Mouse (Mus musculus): ENCODE measurements around the gene Mylk.

The Mylk gene

GRCm38 (mm10) chr16:34854066-34854465 is 109.1 kb downstream of the Mylk start:
- no peak for DNase-seq

DNA sequence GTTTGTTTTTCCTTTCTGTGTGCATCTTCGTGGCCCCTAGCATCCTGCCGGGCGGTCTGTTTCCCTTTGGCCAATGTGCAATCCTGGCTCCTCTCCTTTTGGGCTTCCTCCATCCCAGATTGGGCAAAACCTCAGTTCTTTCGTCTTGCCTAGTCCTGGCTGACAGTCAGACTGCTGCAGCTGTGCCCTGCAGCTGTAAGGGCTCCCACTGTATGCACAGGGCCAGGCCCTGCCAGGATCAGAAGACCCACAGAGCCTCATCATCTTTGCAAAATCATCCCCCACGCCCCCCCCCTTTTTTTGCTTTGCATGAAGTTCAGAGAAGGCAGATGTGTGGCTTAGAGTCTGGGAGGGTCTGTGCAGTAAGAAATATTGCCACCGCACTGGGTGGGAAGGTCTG is 110.1 kb downstream of the Mylk start:
- DNase-seq = peak in 1 of 2 experiments; percentile 27

GRCm38 (mm10) chr16:34855751-34856150 is 110.7 kb downstream of the Mylk start:
- no peak for DNase-seq

- DNase-seq = no peak
These were observed 112.6 kb downstream of the Mylk start for GRCm38 (mm10) chr16:34857631-34858030.

DNA sequence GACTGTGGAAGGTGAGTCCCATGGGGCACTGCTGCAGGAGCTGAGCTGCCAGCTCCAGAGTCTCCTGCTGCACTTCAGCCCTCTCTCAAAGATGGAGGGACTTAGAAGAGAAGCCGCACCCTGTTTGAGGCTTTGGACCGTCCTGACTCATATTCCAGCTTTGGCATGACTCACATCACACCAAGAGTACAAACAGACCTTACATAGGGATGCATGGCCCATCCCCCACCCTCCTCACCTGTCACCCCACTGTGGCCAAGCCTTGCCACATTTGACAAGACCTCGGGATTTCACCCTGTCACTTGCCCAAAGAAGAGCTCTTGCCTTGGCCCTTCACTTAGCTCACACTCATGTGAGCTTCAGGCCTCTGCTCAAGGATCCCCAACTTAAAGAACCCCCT is 115.8 kb downstream of the Mylk start:
- DNase-seq = no peak

DNA sequence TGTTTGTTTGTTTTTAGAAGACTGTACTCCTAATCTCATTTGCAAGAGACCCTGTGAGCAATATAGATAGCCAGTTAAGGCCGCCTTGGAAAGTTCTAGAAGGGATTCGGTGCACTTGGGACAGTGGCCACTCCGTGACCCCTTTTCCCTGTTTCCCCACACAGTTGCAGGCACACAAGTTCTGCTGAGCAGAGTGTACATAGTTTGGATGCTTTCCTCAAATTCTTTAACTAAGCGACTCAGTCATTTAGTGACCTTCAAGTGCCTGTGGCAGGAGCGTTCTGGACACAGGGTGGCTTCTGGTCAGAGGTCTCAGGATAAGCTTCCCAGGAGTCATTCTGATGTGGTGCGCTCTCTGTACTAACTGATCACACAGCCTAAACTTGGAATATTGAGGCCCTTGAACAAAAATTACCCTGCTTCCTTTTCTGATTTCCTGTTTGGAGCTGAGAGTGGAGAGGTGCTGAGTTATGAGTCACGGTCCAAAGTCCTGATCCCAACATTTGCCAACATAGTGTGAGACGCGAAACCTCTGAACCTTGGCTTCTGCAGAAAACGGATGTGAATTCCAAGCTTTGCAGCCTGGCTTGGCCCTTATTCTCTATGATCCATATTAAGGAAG is 116.8 kb downstream of the Mylk start:
- peak in 1 of 2 experiments; percentile 14 for DNase-seq

DNA sequence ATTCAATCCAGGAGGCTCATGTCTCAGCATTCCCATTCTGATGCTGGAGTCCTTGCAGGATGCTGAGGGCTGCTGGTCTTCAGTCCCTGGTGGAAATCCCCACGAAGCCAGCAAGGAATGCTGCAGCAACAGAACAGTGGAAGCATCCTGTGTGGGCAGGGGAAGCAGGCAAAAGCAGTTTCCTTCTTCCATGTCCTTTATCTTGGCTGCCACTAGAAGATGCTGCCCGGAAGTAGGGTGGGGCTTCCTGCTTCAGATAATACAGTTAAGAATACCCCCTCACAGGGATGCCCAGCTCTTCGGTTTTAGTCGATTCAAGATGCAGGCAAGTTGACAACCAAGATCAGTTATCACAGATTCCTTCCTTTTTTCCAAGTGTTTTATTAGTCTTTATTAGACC is 120.4 kb downstream of the Mylk start:
- peak in 1 of 2 experiments; percentile 14 for DNase-seq

- no peak for DNase-seq
These were observed 122.2 kb downstream of the Mylk start for GRCm38 (mm10) chr16:34867217-34867616.

GRCm38 (mm10) chr16:34880031-34880778 is 135.2 kb downstream of the Mylk start:
- no peak for DNase-seq

DNA sequence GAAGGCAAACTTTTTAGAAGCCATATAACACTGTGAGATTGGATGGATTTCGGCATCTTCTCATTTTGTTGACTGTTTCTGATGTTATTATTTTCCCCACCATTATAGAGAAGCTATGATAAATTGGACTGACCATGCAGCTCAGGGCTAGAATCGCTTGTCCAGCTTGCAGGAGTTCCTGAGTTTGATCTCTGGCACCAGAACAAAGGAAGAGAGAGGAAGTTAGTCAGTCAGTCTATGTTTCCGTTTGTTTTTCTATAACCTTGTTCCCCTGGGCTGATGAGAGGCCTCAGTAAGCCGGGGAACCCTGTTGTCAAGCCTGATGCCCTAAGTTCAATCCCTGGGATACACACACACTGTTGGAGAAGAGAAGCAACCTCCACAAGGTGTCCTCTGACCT is 135.8 kb downstream of the Mylk start:
- no peak for DNase-seq

DNA sequence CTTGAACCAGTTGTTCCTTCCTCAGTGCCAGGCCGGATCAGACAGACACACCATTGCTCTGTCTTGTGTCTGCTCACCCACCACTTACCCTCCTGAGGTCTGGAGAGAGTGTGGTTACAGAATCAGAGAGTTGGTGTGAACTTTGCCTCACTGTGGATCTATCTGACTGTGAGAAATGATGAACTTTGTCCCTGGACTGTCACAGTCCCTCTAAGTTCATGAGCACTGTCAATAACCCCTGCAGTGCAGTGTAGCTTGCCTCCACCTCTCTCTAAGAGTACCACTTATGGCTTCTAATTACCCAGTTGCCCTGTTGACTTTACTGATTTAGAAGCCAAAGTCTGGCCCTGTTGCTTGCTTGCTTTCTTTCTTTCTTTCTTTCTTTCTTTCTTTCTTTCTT is 142.0 kb downstream of the Mylk start:
- no peak for DNase-seq

DNA sequence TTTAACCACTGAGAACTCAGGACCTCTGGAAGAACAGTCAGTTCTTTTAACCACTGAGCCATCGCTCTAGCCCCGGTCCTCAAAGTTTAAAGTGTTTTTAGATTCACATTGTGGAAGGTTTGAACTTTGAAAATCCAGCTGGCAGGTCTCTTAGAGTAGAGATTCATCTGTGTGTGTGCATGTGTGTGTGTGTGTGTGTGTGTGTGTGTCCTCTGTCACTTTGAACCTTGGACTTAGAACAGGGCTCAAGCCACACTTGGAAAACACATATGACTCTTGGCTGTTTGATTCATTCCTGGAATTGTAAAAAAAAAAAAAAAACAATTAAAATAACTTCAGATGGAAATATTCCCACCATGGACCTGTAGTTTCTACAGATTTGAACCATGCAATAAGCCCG is 149.0 kb downstream of the Mylk start:
- DNase-seq = no peak

- DNase-seq = no peak
These were observed 150.9 kb downstream of the Mylk start for GRCm38 (mm10) chr16:34895916-34896315.

- DNase-seq = no peak
These were observed 152.0 kb downstream of the Mylk start for GRCm38 (mm10) chr16:34896996-34897395.

DNA sequence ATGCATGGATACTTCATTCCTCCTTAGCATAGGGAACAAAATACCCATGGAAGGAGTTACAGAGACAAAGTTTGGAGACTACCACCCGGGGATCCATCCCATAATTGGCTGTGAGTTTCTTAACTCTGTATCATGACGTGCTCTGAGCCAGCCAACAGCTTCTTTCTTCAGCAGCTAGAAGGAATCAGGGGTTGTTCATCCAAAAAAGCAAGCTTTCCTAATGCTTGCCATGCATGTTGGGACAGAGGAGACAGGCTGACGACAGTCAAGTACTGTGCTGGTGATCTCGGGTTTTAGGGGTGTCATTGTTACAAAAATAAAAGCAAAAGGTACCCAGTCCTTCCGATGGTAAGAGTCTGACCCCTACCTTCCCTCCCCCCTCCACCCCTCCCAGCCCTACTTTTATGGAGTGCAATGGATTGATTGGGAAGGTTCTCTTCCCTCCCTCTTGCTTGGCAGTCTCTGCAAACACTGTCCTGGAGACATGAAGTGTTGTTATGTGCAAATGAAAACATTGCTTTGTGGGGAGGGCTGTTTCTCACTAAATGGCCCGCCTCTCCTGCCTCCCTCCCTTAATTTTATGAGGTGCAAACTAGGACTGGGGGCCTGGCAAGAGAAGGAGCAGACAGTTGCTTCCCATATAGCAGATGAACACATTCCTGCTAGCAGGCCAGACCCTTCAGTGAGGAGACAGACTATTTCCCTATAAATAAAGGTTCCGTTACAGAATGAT is 153.2 kb downstream of the Mylk start:
- no peak for DNase-seq

DNA sequence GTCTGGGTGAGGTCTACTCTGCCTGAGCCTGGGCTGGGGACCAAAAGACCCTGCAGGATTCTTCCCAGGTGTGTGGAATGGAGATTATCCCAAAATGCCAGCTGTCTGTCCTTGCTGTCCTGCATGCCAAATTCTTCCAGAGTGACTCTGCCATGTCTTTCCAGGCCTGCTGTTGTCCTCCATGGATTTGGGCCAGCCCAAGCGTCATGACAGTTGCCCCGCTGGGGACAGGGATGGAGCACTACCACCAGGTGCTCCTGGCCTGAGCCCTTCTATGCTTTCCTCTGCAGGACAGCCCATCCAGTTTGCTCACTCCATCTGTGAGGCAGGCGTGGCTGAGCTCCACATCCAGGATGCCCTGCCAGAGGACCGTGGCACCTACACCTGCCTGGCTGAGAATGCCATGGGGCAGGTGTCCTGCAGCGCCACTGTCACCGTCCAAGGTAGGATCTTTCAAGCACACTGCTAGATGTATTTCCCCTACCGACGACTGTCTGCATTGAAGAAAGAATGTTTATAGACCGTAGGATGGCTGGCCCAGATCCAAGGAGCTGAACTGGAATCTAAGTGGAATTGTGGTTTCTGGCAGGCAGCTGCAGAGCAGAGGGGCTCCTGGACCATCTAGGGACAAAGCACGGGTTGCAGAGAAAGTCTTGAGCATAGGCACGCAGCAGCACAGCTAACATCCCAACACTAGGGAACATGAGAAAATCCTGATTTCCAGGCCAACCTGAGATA is 154.2 kb downstream of the Mylk start:
- no peak for DNase-seq

DNA sequence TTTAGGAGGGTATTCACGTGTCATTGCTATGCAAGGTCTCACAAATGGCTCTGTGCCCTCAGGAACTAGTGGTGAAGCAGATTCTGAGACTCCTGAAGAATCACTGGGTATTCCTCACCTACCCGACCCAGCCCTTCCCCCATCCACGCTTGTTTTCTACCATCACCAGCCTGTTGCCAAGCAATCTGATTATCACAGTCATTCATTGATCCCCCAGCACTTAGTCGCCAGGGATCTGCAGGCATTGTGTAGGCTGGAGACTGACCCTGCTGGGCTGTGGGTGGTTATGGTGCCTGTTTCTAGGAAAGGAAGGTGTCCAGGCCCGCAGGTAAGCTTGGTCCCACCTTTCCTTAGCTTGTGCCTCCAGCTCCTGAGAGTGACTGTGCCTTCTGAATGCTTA is 155.0 kb downstream of the Mylk start:
- DNase-seq = no peak

DNA sequence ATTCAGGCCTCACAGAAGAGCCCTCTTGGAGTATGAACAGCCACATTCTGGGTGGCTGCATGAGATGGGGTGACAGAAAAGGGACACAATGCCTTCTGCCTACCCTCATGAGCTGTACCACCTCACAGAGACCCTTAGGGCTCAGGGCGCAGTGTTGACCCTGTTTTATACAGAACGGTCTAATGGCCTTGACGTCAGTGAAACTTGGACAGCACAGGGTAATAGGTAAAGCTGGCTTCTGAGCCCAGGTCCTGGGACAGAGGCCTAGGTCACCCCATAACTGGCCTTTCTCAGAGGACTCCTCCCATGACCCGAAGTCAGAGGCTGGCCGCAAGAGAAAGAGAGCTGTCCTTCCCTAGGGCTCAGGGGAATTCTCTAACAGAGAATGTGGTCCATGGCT is 155.5 kb downstream of the Mylk start:
- DNase-seq = no peak

GRCm38 (mm10) chr16:34901031-34901430 is 156.0 kb downstream of the Mylk start:
- DNase-seq = no peak

DNA sequence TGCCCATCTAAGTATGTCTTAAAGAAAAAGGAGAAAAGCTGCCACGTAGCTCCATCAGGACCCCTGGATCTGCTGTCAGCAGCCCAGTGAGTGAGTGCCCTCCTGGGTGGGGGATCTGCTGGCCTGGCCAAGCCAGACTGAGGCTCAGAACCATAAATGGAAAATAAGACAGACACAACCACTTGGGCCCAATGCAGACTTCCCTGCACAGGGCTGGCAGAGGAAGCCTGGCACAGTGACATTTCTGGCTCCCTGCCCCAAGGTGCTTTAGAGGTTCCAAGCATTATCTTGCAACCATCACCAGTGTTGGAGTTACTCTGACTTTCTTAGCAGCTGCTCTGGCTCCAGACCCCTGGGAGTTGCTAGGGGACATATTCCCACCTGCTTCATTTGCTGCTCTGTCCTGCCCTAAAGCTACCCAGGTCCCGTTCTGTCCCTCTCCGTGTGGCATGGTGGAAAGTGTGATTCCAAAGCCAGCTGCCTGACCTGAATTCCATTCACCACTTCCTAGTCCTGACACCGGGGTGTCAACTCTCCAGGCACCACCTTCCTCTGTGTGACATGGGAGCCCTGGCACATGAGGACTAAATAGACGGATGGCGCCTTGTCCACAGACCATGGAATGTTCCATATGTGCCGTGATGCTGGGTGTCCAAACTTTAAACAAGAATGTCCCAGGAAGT is 156.7 kb downstream of the Mylk start:
- DNase-seq = no peak

- DNase-seq = peak; percentile 61 to 67
These were observed 157.3 kb downstream of the Mylk start for GRCm38 (mm10) chr16:34902294-34902680.

- DNase-seq = no peak
These were observed 157.8 kb downstream of the Mylk start for GRCm38 (mm10) chr16:34902761-34903160.

GRCm38 (mm10) chr16:34904876-34905275 is 159.9 kb downstream of the Mylk start:
- DNase-seq = no peak

Data from lung, adult 18-20 months (tissue).